Mouse (Mus musculus) bone marrow, adult 2 months (tissue): ENCODE measurements around the gene Arv1.

ENCODE experiments used
- CTCF ChIP-seq: fragments of 200-500 bp; IDR thresholded peaks from 2 replicates; pipeline ENCODE4 v1.5.1; 2011; ENCODE audit warnings: low read length, control low read depth; ENCODE audit not compliant: control insufficient read depth, insufficient read depth
- POLR2A ChIP-seq: fragments of 200-500 bp; IDR thresholded peaks from 2 replicates; pipeline ENCODE4 v1.6.1; 2011; ENCODE audit warnings: low read depth, mild to moderate bottlenecking, control low read depth, low read length, borderline replicate concordance; ENCODE audit not compliant: control insufficient read depth

GRCm38 (mm10) chr8:124695424-124696100, 26.4 kb upstream of the Arv1 start:
- TF ChIP-seq POLR2A (no peak), CTCF (no peak)
